Mouse (Mus musculus) forebrain, embryonic 12.5 days (tissue): ENCODE data around the gene Gm9. TPM values are rescaled to one million over a fixed set of nuclear protein-coding genes. Genes with fewer than 3 reads are reported as not detected.
"Not testable (repeated sequence)": the region's sequence is repeated elsewhere in the genome, so short reads cannot be mapped to it uniquely, and the experiment has no call there.

Source experiments
- ATAC-seq: fragments of 200-750 bp; cut with Nextera tagmentation; 2 replicates; pipeline ENCODE4 v1.8.0; 2017; ENCODE audit warnings: moderate TSS enrichment; ENCODE audit not compliant: low FRiP score
- H3K27ac ChIP-seq: fragments of 300-500 bp; sonication (generic); 2 replicates; pipeline ENCODE4 v1.5.1; 2016; ENCODE audit warnings: mild to moderate bottlenecking
- H3K27me3 ChIP-seq: fragments of 300-500 bp; sonication (generic); 2 replicates; pipeline ENCODE4 v1.6.1; 2016; ENCODE audit warnings: mild to moderate bottlenecking
- H3K36me3 ChIP-seq: fragments of 300-500 bp; sonication (generic); replicated peaks from 2 replicates; pipeline ENCODE4 v1.6.1; 2016; ENCODE audit warnings: mild to moderate bottlenecking
- H3K4me1 ChIP-seq: fragments of 300-500 bp; sonication (generic); 2 replicates; pipeline ENCODE4 v1.6.1; 2016
- H3K4me2 ChIP-seq: fragments of 300-500 bp; sonication (generic); 2 replicates; pipeline ENCODE4 v1.6.1; 2016; ENCODE audit warnings: mild to moderate bottlenecking, moderate library complexity
- H3K4me3 ChIP-seq: fragments of 300-500 bp; sonication (generic); replicated peaks from 2 replicates; pipeline ENCODE4 v1.5.1; 2016; ENCODE audit warnings: mild to moderate bottlenecking
- H3K9ac ChIP-seq: fragments of 300-500 bp; sonication (generic); 2 replicates; pipeline ENCODE4 v1.6.1; 2016; ENCODE audit warnings: mild to moderate bottlenecking
- H3K9me3 ChIP-seq: fragments of 300-500 bp; sonication (generic); 2 replicates; pipeline ENCODE4 v1.6.1; 2016
- WGBS: fragments of 180-500 bp; shearing (Covaris S2); methylation state at CpG from one replicate; pipeline ENCODE4 v1.1.7; 2016; 5-methylcytosine and 5-hydroxymethylcytosine counted together
- polyA plus RNA-seq: library from polyadenylated mRNA; unstranded; fragments of >200 nt; fragmentation: Nextera tagmentation; extraction: Ambion mirVana; gene quantifications from 2 replicates; pipeline ENCODE4 v1.2.1, GENCODE M21; 2016

The Gm9 gene
- polyA plus RNA-seq, result not detected in 2 replicates

DNA sequence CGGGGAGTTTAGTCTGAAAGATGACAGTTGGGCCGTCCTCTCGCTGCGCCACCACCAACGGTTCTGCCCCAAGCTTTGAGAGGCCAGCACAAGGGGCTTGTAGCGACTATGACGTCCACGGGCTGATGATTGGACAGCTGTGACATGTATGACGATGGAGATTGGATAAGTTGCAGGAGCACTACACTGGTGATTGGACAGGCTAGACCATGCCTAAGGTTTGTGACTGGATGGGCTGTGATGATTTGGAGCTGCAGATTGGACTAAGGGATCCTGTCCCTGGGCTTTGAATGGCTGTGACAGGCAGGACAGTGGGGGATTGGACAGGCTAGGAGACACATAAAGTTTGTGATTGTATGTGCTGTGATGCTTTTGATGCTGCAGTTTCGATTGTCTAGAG is at the start of gene Gm9:
Gm9 (minus strand) TSS at position 101 of the 400 bp plus-strand sequence.
- no peak within 1 kb of the TSS for H3K9ac ChIP-seq
- no peak within 1 kb of the TSS for H3K27ac ChIP-seq
- no peak within 1 kb of the TSS for H3K4me3 ChIP-seq
- no peak within 1 kb of the TSS for H3K4me2 ChIP-seq
- H3K9me3 ChIP-seq, result no peaks in the 10 kb centered on the region
- ATAC-seq, result no peak
- H3K27me3 ChIP-seq, result no peaks in the 10 kb centered on the region
- H3K36me3 ChIP-seq, result no peaks in the 10 kb centered on the region
- H3K4me1 ChIP-seq, result no peaks in the 10 kb centered on the region
- WGBS, result 89% methylated on average over 10 of the region's 10 CpGs

DNA sequence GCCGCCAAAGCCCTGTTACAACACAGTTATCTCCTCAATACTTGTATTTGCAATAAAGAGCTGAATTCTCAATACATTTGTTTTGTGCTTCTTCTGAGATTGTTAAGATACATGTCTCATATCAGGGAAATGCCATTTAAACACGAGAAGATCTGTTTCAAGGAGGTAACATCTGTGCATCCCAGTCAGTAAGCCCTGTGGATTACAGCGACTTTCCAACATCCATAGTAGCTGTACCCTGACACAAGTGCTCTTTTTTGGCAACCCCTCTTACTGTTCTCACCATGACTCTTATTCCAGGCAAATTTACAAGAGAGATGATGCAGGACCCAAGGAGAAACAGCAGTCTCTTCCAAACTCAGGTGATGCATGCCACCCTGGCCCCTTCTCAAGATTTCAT is 38.8 kb upstream of the Gm9 start, which contains the start of gene Rhox3a:
Rhox3a (plus strand) TSS at position 301 of the 400 bp plus-strand sequence.
- not testable (repeated sequence) for H3K4me3 ChIP-seq, H3K27me3 ChIP-seq, H3K27ac ChIP-seq, H3K9me3 ChIP-seq, H3K4me2 ChIP-seq, H3K4me1 ChIP-seq, H3K9ac ChIP-seq, ATAC-seq, H3K36me3 ChIP-seq
- 73% methylated on average over 1 of the region's 3 CpGs for WGBS

GRCm38 (mm10) chrX:37244676-37245075 is 33.8 kb upstream of the Gm9 start, which contains the start of gene Rhox2a:
Gene Rhox2a, plus strand, starts transcription at chrX:37244976.
- not testable (repeated sequence) for H3K9me3 ChIP-seq, H3K4me2 ChIP-seq, ATAC-seq, H3K4me3 ChIP-seq, H3K9ac ChIP-seq, H3K27ac ChIP-seq, H3K36me3 ChIP-seq, H3K4me1 ChIP-seq, H3K27me3 ChIP-seq
- WGBS, result 86% methylated on average over 1 of the region's 9 CpGs

DNA sequence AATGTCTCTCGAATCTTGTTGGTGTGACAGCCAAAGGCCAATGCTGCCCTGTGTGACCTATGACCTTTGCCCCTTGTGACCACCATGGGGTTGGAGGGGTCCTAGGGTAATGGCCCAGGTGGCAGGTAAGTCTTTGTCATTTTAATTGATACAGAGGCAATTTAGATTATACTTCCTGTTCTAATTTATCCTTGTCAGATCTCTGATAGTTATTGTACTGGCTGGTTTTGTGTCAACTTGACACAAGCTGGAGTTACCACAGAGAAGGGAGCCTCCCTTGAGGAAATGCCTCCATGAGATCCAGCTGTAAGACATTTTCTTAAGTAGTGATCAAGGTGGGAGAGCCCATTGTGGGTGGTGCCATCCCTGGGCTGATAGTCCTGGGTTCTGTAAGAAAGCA is 11.3 kb upstream of the Gm9 start, which contains the start of gene Rhox1:
Rhox1 (minus strand) TSS at position 101 of the 400 bp plus-strand sequence.
- H3K36me3 ChIP-seq, H3K9me3 ChIP-seq, H3K4me2 ChIP-seq, H3K9ac ChIP-seq, H3K27ac ChIP-seq, H3K4me1 ChIP-seq, H3K4me3 ChIP-seq, ATAC-seq, H3K27me3 ChIP-seq: not testable (repeated sequence)
- WGBS, result 84% methylated on average over 1 of the region's 1 CpGs

GRCm38 (mm10) chrX:37198676-37199075 is 12.2 kb downstream of the Gm9 start:
- ATAC-seq, result no peak
- no peak overlapping the region for H3K27ac ChIP-seq
- H3K36me3 ChIP-seq, result no peaks in the 10 kb centered on the region
- H3K9me3 ChIP-seq, result no peaks in the 10 kb centered on the region
- WGBS, result 67% methylated on average over 8 of the region's 8 CpGs
- no peak overlapping the region for H3K9ac ChIP-seq
- H3K4me1 ChIP-seq, result no peaks in the 10 kb centered on the region
- no peaks in the 10 kb centered on the region for H3K27me3 ChIP-seq
- no peak overlapping the region for H3K4me2 ChIP-seq
- H3K4me3 ChIP-seq, result no peak overlapping the region

- Histone ChIP-seq H3K36me3 (no peaks in the 10 kb centered on the region), H3K4me2 (peak overlapping the region; percentile 57), H3K4me3 (peak overlapping the region; percentile 54), H3K9me3 (no peaks in the 10 kb centered on the region), H3K27ac (peak overlapping the region; percentile 50; the same call in 1 of the 2 replicates), H3K9ac (peak overlapping the region; percentile 57), H3K27me3 (no peaks in the 10 kb centered on the region), H3K4me1 (0 out of 2 replicates have a peak, but pooled peaks cover 6% of the 10 kb centered on the region)
- WGBS, result 26% methylated on average over 28 of the region's 28 CpGs
- ATAC-seq, result 0 out of 2 replicates have a peak, but pooled peaks have one; percentile 24
Observed at GRCm38 (mm10) chrX:37191744-37192379, 19.0 kb downstream of the Gm9 start.

DNA sequence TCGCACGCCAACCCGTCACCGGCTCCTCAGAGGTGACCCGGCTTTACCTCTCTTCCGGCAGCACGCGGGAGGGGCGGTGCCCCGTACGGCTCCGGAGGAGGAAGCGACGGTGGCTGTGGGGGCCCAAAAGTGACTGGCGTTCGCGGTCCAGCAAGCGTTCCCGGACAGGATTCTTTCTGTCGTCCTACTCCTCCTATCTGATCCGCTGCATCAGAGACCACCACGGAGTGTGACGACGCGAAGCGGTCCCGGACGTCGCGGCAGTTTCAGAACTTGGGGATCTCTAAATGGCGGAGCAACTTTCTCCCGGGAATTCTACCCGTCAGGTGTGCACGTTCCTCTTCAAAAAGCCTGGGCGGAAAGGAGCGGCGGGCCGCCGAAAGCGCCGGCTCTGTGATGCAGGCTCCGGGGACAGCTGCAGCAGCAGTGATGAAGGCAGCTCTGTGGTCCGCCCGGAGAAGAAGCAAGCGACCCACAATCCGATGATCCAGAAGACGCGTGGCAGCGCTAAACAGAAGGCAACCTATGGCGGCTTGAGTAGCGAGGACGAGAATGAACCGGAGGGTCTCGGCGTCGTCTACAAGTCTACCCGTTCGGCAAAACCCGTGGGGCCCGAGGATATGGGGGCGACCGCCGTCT is 19.6 kb downstream of the Gm9 start, which contains the start of the genes Ndufa1 and Rnf113a1:
Ndufa1 (minus strand) TSS at position 59 of the 639 bp plus-strand sequence.
Rnf113a1 (plus strand) TSS at position 141 of the 639 bp plus-strand sequence.
- 13% methylated on average over 56 of the region's 63 CpGs for WGBS
- Histone ChIP-seq H3K9ac (peak within 1 kb of the TSS; percentile 57), H3K36me3 (no peaks in the 10 kb centered on the region), H3K4me1 (0 out of 2 replicates have a peak, but pooled peaks cover 6% of the 10 kb centered on the region), H3K4me2 (peak within 1 kb of the TSS; percentile 57), H3K27ac (peak within 1 kb of the TSS; percentile 50), H3K4me3 (peak within 1 kb of the TSS; percentile 54), H3K27me3 (no peaks in the 10 kb centered on the region), H3K9me3 (no peaks in the 10 kb centered on the region)
- ATAC-seq, result peak; percentile 94

- Histone ChIP-seq H3K27me3 (no peaks in the 10 kb centered on the region), H3K27ac (no peak overlapping the region), H3K4me1 (0 out of 2 replicates have a peak, but pooled peaks cover 6% of the 10 kb centered on the region), H3K9me3 (no peaks in the 10 kb centered on the region), H3K4me3 (peak overlapping the region; percentile 54), H3K9ac (peak overlapping the region; percentile 57), H3K36me3 (no peaks in the 10 kb centered on the region), H3K4me2 (peak overlapping the region; percentile 57)
- WGBS, result 32% methylated on average over 20 of the region's 20 CpGs
- ATAC-seq, result no peak
Observed at GRCm38 (mm10) chrX:37190755-37191104, 20.1 kb downstream of the Gm9 start.

- not testable (repeated sequence) for H3K9me3 ChIP-seq, H3K4me1 ChIP-seq, H3K4me3 ChIP-seq, H3K27me3 ChIP-seq, ATAC-seq, H3K27ac ChIP-seq, H3K4me2 ChIP-seq, H3K36me3 ChIP-seq, H3K9ac ChIP-seq
- 77% methylated on average over 8 of the region's 8 CpGs for WGBS
Observed at GRCm38 (mm10) chrX:37184401-37184800, 26.4 kb downstream of the Gm9 start.

DNA sequence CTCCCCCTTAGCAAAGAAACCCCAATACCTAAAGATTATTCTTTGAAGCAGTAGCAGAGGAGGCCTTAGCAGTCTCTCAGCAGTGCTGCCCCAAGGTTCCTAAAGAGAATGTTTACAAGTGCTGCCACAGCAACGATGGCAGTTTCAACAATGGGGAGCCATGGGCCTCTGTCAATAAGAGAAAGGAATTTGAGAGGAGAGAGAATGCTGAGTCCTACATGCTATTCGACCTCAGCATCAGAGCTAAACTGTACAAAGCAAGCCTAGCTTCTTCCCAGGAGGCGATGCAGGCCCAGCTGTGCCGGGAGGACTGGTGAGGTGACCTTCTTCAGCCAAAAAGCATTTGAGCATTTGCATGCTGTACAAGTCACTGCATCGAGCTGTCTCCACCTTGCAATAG is 42.1 kb downstream of the Gm9 start, which contains the start of gene Akap14:
Akap14 (minus strand) TSS at position 101 of the 400 bp plus-strand sequence.
- no peaks in the 10 kb centered on the region for H3K36me3 ChIP-seq
- H3K27ac ChIP-seq, result no peak within 1 kb of the TSS
- ATAC-seq, result no peak
- H3K9me3 ChIP-seq, result no peaks in the 10 kb centered on the region
- no peak within 1 kb of the TSS for H3K9ac ChIP-seq
- WGBS, result 41% methylated on average over 5 of the region's 5 CpGs
- no peaks in the 10 kb centered on the region for H3K27me3 ChIP-seq
- no peak within 1 kb of the TSS for H3K4me3 ChIP-seq
- no peak within 1 kb of the TSS for H3K4me2 ChIP-seq
- H3K4me1 ChIP-seq, result no peaks in the 10 kb centered on the region

DNA sequence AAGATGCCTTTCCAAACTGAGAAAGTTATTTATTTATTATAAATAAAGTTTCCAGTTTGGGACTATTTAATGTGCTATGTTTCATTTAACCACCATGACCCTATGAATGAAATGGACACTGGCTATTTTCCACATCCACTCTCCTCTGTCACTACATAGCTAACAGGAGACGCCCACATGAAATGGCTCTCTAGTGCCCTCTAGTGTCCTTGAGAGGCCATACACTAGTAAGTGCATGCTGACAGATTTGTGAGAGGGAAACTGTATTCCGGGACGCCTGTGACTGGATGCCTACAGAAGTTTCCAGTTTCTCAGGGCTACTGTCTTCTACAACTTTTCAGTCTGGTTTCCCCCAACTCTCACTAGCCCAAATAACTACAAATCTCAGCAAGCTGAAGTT is 43.8 kb downstream of the Gm9 start:
- no peak for ATAC-seq
- Histone ChIP-seq H3K4me1 (no peaks in the 10 kb centered on the region), H3K4me3 (no peak overlapping the region), H3K4me2 (no peak overlapping the region), H3K27me3 (no peaks in the 10 kb centered on the region), H3K36me3 (no peaks in the 10 kb centered on the region), H3K27ac (no peak overlapping the region), H3K9ac (no peak overlapping the region), H3K9me3 (no peaks in the 10 kb centered on the region)
- 39% methylated on average over 3 of the region's 3 CpGs for WGBS

GRCm38 (mm10) chrX:37163115-37163514 is 47.7 kb downstream of the Gm9 start:
- no peaks in the 10 kb centered on the region for H3K36me3 ChIP-seq
- 74% methylated on average over 18 of the region's 18 CpGs for WGBS
- no peaks in the 10 kb centered on the region for H3K4me1 ChIP-seq
- H3K9me3 ChIP-seq, result no peaks in the 10 kb centered on the region
- ATAC-seq, result no peak
- H3K27ac ChIP-seq, result no peak overlapping the region
- no peaks in the 10 kb centered on the region for H3K27me3 ChIP-seq
- no peak overlapping the region for H3K4me2 ChIP-seq
- no peak overlapping the region for H3K9ac ChIP-seq
- H3K4me3 ChIP-seq, result no peak overlapping the region
